Mouse (Mus musculus) embryonic facial prominence, embryonic 12.5 days (tissue): Measurements from ENCODE around the gene Dgkq. TPM values are rescaled to one million over a fixed set of nuclear protein-coding genes. Genes with fewer than 3 reads are reported as not detected.
A peak's percentile ranks its signal among the peaks of the same experiment; 100 is the strongest.

Experiments
- ATAC-seq: fragments of 200-750 bp; cut with Nextera tagmentation; 2 replicates; pipeline ENCODE4 v1.8.0; 2017; ENCODE audit not compliant: insufficient number of reproducible peaks, insufficient read depth, low FRiP score, low TSS enrichment
- H3K27ac ChIP-seq: fragments of 300-500 bp; sonication (generic); 2 replicates; pipeline ENCODE4 v1.5.1; 2016; ENCODE audit warnings: mild to moderate bottlenecking
- H3K27me3 ChIP-seq: fragments of 300-500 bp; sonication (generic); 2 replicates; pipeline ENCODE4 v1.6.1; 2016; ENCODE audit warnings: mild to moderate bottlenecking, moderate library complexity
- H3K36me3 ChIP-seq: fragments of 300-500 bp; sonication (generic); 2 replicates; pipeline ENCODE4 v1.6.1; 2016; ENCODE audit warnings: mild to moderate bottlenecking
- H3K4me1 ChIP-seq: fragments of 300-500 bp; sonication (generic); 2 replicates; pipeline ENCODE4 v1.6.1; 2016
- H3K4me2 ChIP-seq: fragments of 300-500 bp; sonication (generic); replicated peaks from 2 replicates; pipeline ENCODE4 v1.6.1; 2016; ENCODE audit warnings: mild to moderate bottlenecking, moderate library complexity
- H3K4me3 ChIP-seq: fragments of 300-500 bp; sonication (generic); 2 replicates; pipeline ENCODE4 v1.5.1; 2016; ENCODE audit warnings: mild to moderate bottlenecking
- H3K9ac ChIP-seq: fragments of 300-500 bp; sonication (generic); 2 replicates; pipeline ENCODE4 v1.6.1; 2016; ENCODE audit warnings: mild to moderate bottlenecking, moderate library complexity
- H3K9me3 ChIP-seq: fragments of 300-500 bp; sonication (generic); 2 replicates; pipeline ENCODE4 v1.6.1; 2016; ENCODE audit warnings: mild to moderate bottlenecking, moderate library complexity
- WGBS: fragments of 180-500 bp; shearing (Covaris S2); methylation state at CpG from one replicate; pipeline ENCODE4 v1.1.7; 2016; 5-methylcytosine and 5-hydroxymethylcytosine counted together
- polyA plus RNA-seq: library from polyadenylated mRNA; unstranded; fragments of >200 nt; fragmentation: Nextera tagmentation; extraction: Ambion mirVana; gene quantifications from 2 replicates; pipeline ENCODE4 v1.2.1, GENCODE M21; 2016

Dgkq gene
- polyA plus RNA-seq, 1 experiment from 2014 or later = 16.6 TPM

- Histone ChIP-seq H3K27me3 (no peaks in the 10 kb centered on the region), H3K9me3 (no peaks in the 10 kb centered on the region), H3K4me3 (no peak overlapping the region), H3K9ac (no peak overlapping the region), H3K27ac (no peak overlapping the region), H3K4me1 (peaks cover 15% of the 10 kb centered on the region), H3K4me2 (no peak overlapping the region), H3K36me3 (no peaks in the 10 kb centered on the region)
- 49% methylated on average over 3 of the region's 3 CpGs for WGBS
- ATAC-seq = no peak
These were observed 4.4 kb downstream of the Dgkq start for GRCm38 (mm10) chr5:108665066-108665465.

- no peaks in the 10 kb centered on the region for H3K9me3 ChIP-seq
- WGBS = 77% methylated on average over 4 of the region's 4 CpGs
- no peak overlapping the region for H3K4me2 ChIP-seq
- H3K36me3 ChIP-seq = peaks cover under 1% of the 10 kb centered on the region; the same call in 1 of the 2 replicates
- H3K27me3 ChIP-seq = no peaks in the 10 kb centered on the region
- no peak for ATAC-seq
- H3K9ac ChIP-seq = no peak overlapping the region
- H3K4me1 ChIP-seq = peaks cover 14% of the 10 kb centered on the region
- H3K4me3 ChIP-seq = no peak overlapping the region
- no peak overlapping the region for H3K27ac ChIP-seq
These were observed 6.7 kb downstream of the Dgkq start for GRCm38 (mm10) chr5:108662772-108663171.

GRCm38 (mm10) chr5:108660632-108661268, 8.7 kb downstream of the Dgkq start:
- peaks cover 17% of the 10 kb centered on the region; the same call in 1 of the 2 replicates for H3K36me3 ChIP-seq
- peak overlapping the region; percentile 90 for H3K4me2 ChIP-seq
- peaks cover 14% of the 10 kb centered on the region for H3K4me1 ChIP-seq
- WGBS = 12% methylated on average over 36 of the region's 36 CpGs
- no peaks in the 10 kb centered on the region for H3K27me3 ChIP-seq
- H3K27ac ChIP-seq = no peak overlapping the region
- H3K9ac ChIP-seq = peak overlapping the region; percentile 87
- no peaks in the 10 kb centered on the region for H3K9me3 ChIP-seq
- peak; percentile 98 for ATAC-seq
- H3K4me3 ChIP-seq = peak overlapping the region; percentile 89

- Histone ChIP-seq H3K9me3 (no peaks in the 10 kb centered on the region), H3K4me1 (peaks cover 14% of the 10 kb centered on the region), H3K27ac (no peak within 1 kb of the TSS), H3K27me3 (no peaks in the 10 kb centered on the region), H3K36me3 (peaks cover 24% of the 10 kb centered on the region), H3K4me3 (peak within 1 kb of the TSS; percentile 89), H3K9ac (peak within 1 kb of the TSS; percentile 87), H3K4me2 (peak within 1 kb of the TSS; percentile 90)
- peak; percentile 71 for ATAC-seq
- 11% methylated on average over 24 of the region's 24 CpGs for WGBS
These were observed 9.5 kb downstream of the Dgkq start, which contains the start of gene Idua for GRCm38 (mm10) chr5:108659698-108660631. TSS of gene Idua (plus strand) at chr5:108660331.

- no peak overlapping the region for H3K27ac ChIP-seq
- no peaks in the 10 kb centered on the region for H3K27me3 ChIP-seq
- peaks cover 38% of the 10 kb centered on the region for H3K36me3 ChIP-seq
- WGBS = 82% methylated on average over 1 of the region's 1 CpGs
- H3K9me3 ChIP-seq = no peaks in the 10 kb centered on the region
- peaks cover 14% of the 10 kb centered on the region for H3K4me1 ChIP-seq
- H3K9ac ChIP-seq = no peak overlapping the region
- ATAC-seq = no peak
- H3K4me3 ChIP-seq = no peak overlapping the region
- H3K4me2 ChIP-seq = no peak overlapping the region
These were observed 10.9 kb downstream of the Dgkq start for GRCm38 (mm10) chr5:108658611-108659010.

GRCm38 (mm10) chr5:108657406-108657805, 12.1 kb downstream of the Dgkq start:
- H3K4me2 ChIP-seq = no peak overlapping the region
- H3K4me1 ChIP-seq = peaks cover 14% of the 10 kb centered on the region
- H3K27me3 ChIP-seq = no peaks in the 10 kb centered on the region
- H3K36me3 ChIP-seq = peaks cover 50% of the 10 kb centered on the region
- 76% methylated on average over 5 of the region's 5 CpGs for WGBS
- no peak for ATAC-seq
- no peak overlapping the region for H3K4me3 ChIP-seq
- H3K9ac ChIP-seq = no peak overlapping the region
- H3K27ac ChIP-seq = no peak overlapping the region
- no peaks in the 10 kb centered on the region for H3K9me3 ChIP-seq

GRCm38 (mm10) chr5:108655891-108656650, 13.4 kb downstream of the Dgkq start:
- no peak overlapping the region for H3K4me3 ChIP-seq
- H3K9me3 ChIP-seq = no peaks in the 10 kb centered on the region
- peaks cover 54% of the 10 kb centered on the region for H3K36me3 ChIP-seq
- ATAC-seq = no peak
- H3K4me1 ChIP-seq = peaks cover 14% of the 10 kb centered on the region
- 92% methylated on average over 15 of the region's 15 CpGs for WGBS
- H3K4me2 ChIP-seq = no peak overlapping the region
- H3K9ac ChIP-seq = no peak overlapping the region
- H3K27me3 ChIP-seq = no peaks in the 10 kb centered on the region
- H3K27ac ChIP-seq = no peak overlapping the region

- no peak overlapping the region for H3K4me3 ChIP-seq
- H3K27me3 ChIP-seq = no peaks in the 10 kb centered on the region
- ATAC-seq = no peak
- H3K9me3 ChIP-seq = no peaks in the 10 kb centered on the region
- H3K4me2 ChIP-seq = no peak overlapping the region
- H3K36me3 ChIP-seq = peaks cover 54% of the 10 kb centered on the region
- H3K27ac ChIP-seq = no peak overlapping the region
- H3K4me1 ChIP-seq = peaks cover 14% of the 10 kb centered on the region
- no peak overlapping the region for H3K9ac ChIP-seq
- WGBS = 94% methylated on average over 9 of the region's 9 CpGs
These were observed 14.1 kb downstream of the Dgkq start for GRCm38 (mm10) chr5:108655381-108655780.

- H3K9ac ChIP-seq = no peak overlapping the region
- H3K4me1 ChIP-seq = peaks cover 8% of the 10 kb centered on the region
- peaks cover 56% of the 10 kb centered on the region for H3K36me3 ChIP-seq
- no peaks in the 10 kb centered on the region for H3K27me3 ChIP-seq
- no peaks in the 10 kb centered on the region for H3K9me3 ChIP-seq
- no peak overlapping the region for H3K4me2 ChIP-seq
- 92% methylated on average over 10 of the region's 10 CpGs for WGBS
- H3K27ac ChIP-seq = no peak overlapping the region
- H3K4me3 ChIP-seq = no peak overlapping the region
- ATAC-seq = no peak
These were observed 15.0 kb downstream of the Dgkq start for GRCm38 (mm10) chr5:108654444-108654990.

GRCm38 (mm10) chr5:108653341-108653740, 16.1 kb downstream of the Dgkq start:
- 86% methylated on average over 6 of the region's 6 CpGs for WGBS
- ATAC-seq = no peak
- Histone ChIP-seq H3K9me3 (no peaks in the 10 kb centered on the region), H3K4me2 (no peak overlapping the region), H3K4me3 (no peak overlapping the region), H3K9ac (no peak overlapping the region), H3K4me1 (no peaks in the 10 kb centered on the region), H3K27me3 (no peaks in the 10 kb centered on the region), H3K27ac (no peak overlapping the region), H3K36me3 (peaks cover 68% of the 10 kb centered on the region)

- no peaks in the 10 kb centered on the region for H3K9me3 ChIP-seq
- H3K27ac ChIP-seq = no peak overlapping the region
- no peak for ATAC-seq
- no peaks in the 10 kb centered on the region for H3K27me3 ChIP-seq
- H3K4me3 ChIP-seq = no peak overlapping the region
- WGBS = 62% methylated on average over 1 of the region's 1 CpGs
- H3K36me3 ChIP-seq = peaks cover 72% of the 10 kb centered on the region
- H3K4me2 ChIP-seq = no peak overlapping the region
- H3K4me1 ChIP-seq = no peaks in the 10 kb centered on the region
- H3K9ac ChIP-seq = no peak overlapping the region
These were observed 17.6 kb downstream of the Dgkq start for GRCm38 (mm10) chr5:108651823-108652222.
